Mouse (Mus musculus) kidney, adult 2 months (tissue): Measurements from ENCODE around the gene Lrp8.

Source experiments
- CTCF ChIP-seq: fragments of 200-500 bp; conservative IDR thresholded peaks from 2 replicates; pipeline ENCODE4 v1.5.1; 2011; ENCODE audit warnings: low read depth, mild to moderate bottlenecking, control low read depth, low read length, moderate library complexity, mixed read lengths; ENCODE audit not compliant: insufficient read depth, insufficient read length
- POLR2A ChIP-seq: fragments of 200-500 bp; IDR thresholded peaks from one replicate; pipeline ENCODE4 v1.6.1; 2011; ENCODE audit warnings: low read depth, low read length, control low read depth

DNA sequence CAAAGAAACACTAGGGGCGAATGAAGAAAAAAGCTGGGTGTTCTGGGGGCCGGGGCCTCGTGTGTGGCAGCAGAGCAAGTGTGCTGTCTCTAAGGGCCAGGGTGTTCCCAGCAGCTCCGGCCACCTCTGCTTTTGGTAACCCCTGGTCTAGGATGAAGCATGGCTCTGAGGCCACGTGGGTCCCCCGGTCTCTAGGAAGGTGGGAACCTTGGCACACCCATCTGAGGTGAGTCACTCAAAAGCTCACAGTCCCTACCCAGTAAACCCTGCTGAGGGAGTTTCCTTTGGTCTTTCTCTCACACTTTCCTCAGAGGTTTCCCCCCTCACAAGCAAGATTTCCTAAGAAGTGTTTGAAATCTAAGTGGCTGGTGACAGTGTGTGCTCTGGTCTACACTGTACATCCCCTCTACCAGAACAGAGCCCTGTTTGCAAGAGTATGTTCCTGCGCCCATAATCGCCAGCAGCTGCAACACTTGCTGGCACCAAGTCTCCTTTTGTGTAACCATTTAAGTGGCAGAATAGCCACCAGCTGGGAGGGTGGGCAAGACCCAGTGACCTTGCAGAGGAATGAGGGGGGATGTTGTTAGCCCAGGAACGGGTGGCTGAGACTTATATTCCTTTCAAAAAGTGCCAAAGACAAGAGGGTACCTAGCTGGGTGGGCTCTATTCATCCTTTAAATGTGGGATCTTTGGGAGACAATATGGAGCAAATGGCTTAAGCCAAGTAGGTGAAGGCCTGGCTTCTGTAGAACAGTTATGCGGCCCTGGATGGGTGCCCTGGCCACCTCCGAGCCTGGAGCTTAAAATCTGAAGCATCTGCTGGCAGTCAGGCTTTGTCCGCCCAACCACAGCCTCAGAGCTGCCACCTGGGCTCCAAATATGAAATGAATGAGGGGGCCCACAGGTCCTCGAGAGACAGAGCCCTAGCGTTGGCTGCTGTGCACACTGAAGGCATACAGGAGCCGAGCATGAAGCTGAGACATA, 44.3 kb upstream of the Lrp8 start:
- TF ChIP-seq CTCF (no peak), POLR2A (no peak)
